Mouse (Mus musculus): ENCODE data around the gene Ralgps1. TPM values are rescaled to one million over a fixed set of nuclear protein-coding genes. Genes with fewer than 3 reads are reported as not detected.
"Not testable (repeated sequence)": the region's sequence is repeated elsewhere in the genome, so short reads cannot be mapped to it uniquely, and the experiment has no call there.

Ralgps1 gene
- polyA plus RNA-seq, 1 experiment from 2014 or later, result 8.0 TPM

DNA sequence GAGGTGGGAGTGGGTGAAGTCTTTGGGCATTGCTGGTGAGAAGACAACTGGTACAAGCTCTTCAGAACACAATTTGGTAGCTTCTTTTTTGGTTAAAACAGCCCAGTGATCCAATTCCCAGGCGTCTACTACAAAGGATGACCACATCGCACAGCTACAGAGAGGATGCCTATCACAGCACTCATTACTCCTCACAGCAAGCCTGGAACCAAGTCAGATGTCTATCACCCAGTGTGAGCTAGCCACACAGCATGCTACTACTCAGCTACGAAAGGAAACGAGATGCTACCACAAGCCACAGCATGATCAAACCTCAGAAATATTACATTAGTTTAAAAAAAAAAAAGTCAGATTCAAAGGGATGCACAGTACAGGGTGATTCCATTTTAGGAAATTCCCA is 29.1 kb downstream of the Ralgps1 start:
- Histone ChIP-seq H3K4me3 (replicated peaks; ENCODE audit: low read length) (no peak overlapping the region), H3K9ac (ENCODE audit: low read length) (no peak overlapping the region), H3K27ac (ENCODE audit: low read length) (no peak overlapping the region), H3K9me3 (replicated peaks; ENCODE audit: control insufficient read depth, low read length) (no peaks in the 10 kb centered on the region), H3K4me1 (ENCODE audit: control insufficient read depth, insufficient read depth, low read length) (peaks cover 12% of the 10 kb centered on the region), H3K27me3 (ENCODE audit: control insufficient read depth, insufficient read depth, low read length) (no peaks in the 10 kb centered on the region), H3K4me2 (ENCODE audit: low read depth, low read length) (no peak overlapping the region), H3K36me3 (ENCODE audit: control insufficient read depth, insufficient read depth, low read length) (no peaks in the 10 kb centered on the region)
- ATAC-seq (ENCODE audit: insufficient read depth, low FRiP score), result no peak
- WGBS, result 86% methylated on average over 4 of the region's 4 CpGs

DNA sequence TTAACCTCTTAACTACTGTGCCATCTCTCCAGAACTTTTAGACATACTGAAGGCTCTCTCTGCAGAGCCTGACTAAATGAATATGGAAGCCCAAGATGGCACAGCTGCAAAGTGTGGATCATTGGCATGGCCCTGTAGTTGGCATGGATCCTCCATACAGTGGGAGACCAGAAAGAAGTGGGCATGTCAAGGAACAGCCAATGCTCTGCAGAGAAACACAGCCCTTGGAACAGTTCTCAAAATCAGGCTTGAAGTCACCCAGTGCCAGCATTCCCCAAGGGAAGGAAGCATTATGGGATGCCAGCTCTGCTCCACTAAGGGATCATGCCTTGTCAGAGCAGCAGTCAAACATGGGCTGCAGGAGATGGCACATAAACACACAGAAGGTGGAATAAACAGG is 35.5 kb downstream of the Ralgps1 start:
- H3K27me3 ChIP-seq (ENCODE audit: control insufficient read depth, insufficient read depth, low read length), result no peaks in the 10 kb centered on the region
- no peak for ATAC-seq (ENCODE audit: insufficient read depth, low FRiP score)
- H3K4me3 ChIP-seq (replicated peaks; ENCODE audit: low read length), result no peak overlapping the region
- no peak overlapping the region for H3K27ac ChIP-seq (ENCODE audit: low read length)
- no peak overlapping the region for H3K9ac ChIP-seq (ENCODE audit: low read length)
- no peaks in the 10 kb centered on the region for H3K4me1 ChIP-seq (ENCODE audit: control insufficient read depth, insufficient read depth, low read length)
- H3K4me2 ChIP-seq (ENCODE audit: low read depth, low read length), result no peak overlapping the region
- no peaks in the 10 kb centered on the region for H3K9me3 ChIP-seq (replicated peaks; ENCODE audit: control insufficient read depth, low read length)
- peaks cover 6% of the 10 kb centered on the region; the same call in 1 of the 2 replicates for H3K36me3 ChIP-seq (ENCODE audit: control insufficient read depth, insufficient read depth, low read length)

DNA sequence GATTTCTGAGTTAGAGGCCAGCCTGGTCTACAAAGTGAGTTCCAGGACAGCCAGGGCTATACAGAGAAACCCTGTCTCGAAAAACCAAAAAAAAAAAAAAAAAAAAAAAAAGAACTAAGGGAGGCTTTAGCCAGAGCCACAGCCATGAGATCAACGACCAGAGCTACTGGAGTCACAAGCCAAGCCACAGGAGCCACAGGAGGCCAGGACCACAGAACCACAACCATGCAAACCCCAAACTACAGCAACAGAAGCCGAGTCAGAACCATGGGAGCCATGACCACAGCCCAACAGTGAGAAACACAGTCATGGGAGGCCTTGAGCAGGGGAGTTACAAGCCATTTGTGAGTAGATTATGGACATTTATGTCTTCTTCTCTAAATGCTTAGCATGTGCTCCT is 41.7 kb downstream of the Ralgps1 start:
- WGBS, result 88% methylated on average over 2 of the region's 3 CpGs

DNA sequence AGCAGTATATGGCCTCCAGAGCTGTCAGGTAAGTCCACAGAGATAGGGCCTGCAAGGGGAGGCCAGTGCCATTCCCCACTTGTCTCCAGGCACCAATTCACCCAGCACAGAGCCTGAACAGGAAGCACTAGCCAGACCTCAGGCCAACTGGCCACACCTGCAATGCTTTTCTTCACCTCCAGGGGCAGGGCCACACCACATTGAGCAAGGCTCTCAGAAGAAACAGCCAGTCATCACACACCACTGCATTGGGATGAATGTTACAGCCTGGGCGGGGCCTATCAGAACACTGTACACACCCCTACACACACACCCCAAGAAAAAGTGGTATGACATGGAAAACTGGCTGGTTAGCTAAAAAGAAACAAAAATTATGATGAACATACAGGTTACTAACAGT is 42.3 kb downstream of the Ralgps1 start:
- Histone ChIP-seq H3K27me3 (ENCODE audit: control insufficient read depth, insufficient read depth, low read length) (no peaks in the 10 kb centered on the region), H3K9ac (ENCODE audit: low read length) (no peak overlapping the region), H3K36me3 (ENCODE audit: control insufficient read depth, insufficient read depth, low read length) (no peaks in the 10 kb centered on the region), H3K4me1 (ENCODE audit: control insufficient read depth, insufficient read depth, low read length) (peaks cover 5% of the 10 kb centered on the region), H3K27ac (ENCODE audit: low read length) (no peak overlapping the region), H3K9me3 (replicated peaks; ENCODE audit: control insufficient read depth, low read length) (no peaks in the 10 kb centered on the region), H3K4me3 (replicated peaks; ENCODE audit: low read length) (no peak overlapping the region), H3K4me2 (ENCODE audit: low read depth, low read length) (no peak overlapping the region)
- 88% methylated on average over 1 of the region's 1 CpGs for WGBS
- no peak for ATAC-seq (ENCODE audit: insufficient read depth, low FRiP score)

More for the DNA sequence above, 41.7 kb downstream of the Ralgps1 start:
- H3K4me2 ChIP-seq (ENCODE audit: low read depth, low read length), result no peak overlapping the region
- H3K4me1 ChIP-seq (ENCODE audit: control insufficient read depth, insufficient read depth, low read length), result peaks cover 5% of the 10 kb centered on the region
- ATAC-seq (ENCODE audit: insufficient read depth, low FRiP score), result no peak
- 0 out of 2 replicates have a peak, but pooled peaks cover under 1% of the 10 kb centered on the region for H3K36me3 ChIP-seq (ENCODE audit: control insufficient read depth, insufficient read depth, low read length)
- no peaks in the 10 kb centered on the region for H3K27me3 ChIP-seq (ENCODE audit: control insufficient read depth, insufficient read depth, low read length)
- H3K9ac ChIP-seq (ENCODE audit: low read length), result no peak overlapping the region
- H3K9me3 ChIP-seq (replicated peaks; ENCODE audit: control insufficient read depth, low read length), result no peaks in the 10 kb centered on the region
- no peak overlapping the region for H3K4me3 ChIP-seq (replicated peaks; ENCODE audit: low read length)
- no peak overlapping the region for H3K27ac ChIP-seq (ENCODE audit: low read length)

DNA sequence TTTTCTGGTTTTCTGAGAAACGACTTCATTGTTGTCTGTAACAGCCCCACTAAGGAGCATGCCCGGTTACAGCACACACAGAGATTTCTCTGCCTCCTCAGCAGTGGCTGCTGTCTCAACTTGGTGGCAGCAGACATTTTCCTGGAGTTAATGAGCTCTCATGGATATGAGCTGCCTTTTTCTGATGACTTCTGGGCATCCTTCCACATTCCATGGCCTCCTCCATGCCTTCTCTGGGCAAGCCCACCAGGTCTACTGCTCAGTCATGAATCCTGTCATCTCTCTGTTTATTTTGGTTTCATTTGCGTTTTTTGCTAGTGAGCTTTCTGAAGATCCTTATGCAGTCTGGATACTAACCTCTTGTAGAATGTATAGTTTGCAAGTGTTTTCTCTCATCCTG is 45.9 kb downstream of the Ralgps1 start:
- WGBS, result 44% methylated on average over 3 of the region's 3 CpGs
- H3K36me3 ChIP-seq (ENCODE audit: control insufficient read depth, insufficient read depth, low read length), result no peaks in the 10 kb centered on the region
- H3K27ac ChIP-seq (ENCODE audit: low read length), result 0 out of 2 replicates have a peak overlapping the region, but pooled peaks have one; percentile 24

DNA sequence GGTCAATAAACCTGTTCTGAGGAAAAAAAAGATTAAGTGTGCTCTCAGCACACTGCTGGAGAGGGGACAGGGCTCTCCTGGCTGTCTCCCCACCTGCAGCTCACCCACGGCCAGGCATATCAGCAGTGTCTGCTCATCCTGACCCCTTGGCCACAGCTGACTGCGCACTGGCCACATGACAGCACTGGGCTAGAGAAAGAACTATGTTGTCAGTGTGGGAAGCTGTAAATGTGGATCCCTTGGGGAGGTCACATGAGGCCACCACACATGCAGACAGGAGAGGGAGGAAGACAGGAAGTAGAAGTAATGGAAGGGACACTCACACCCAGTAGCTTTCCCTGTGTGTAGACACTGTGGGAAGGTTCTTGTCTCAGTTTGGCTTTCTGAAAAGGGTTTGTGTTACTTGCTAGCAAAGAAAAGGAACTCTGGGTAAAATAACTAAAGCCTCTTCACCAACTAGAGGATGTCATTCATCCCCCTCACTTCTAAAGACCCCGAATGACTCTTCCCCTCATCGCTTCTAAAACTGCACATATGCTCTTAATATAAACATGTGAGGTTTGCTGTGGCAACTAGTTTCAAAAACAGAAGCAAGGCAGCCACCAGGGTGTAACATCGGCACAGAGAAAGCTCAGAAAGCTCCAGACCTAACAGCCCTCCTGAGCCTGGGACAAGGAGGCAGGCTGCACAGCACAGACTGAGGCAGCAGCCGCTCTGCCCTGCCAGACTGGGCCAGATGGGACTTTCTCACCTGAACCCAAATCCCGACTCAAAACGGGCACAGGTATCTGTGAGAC is 47.3 kb downstream of the Ralgps1 start:
- Histone ChIP-seq H3K27me3 (ENCODE audit: control insufficient read depth, insufficient read depth, low read length) (no peaks in the 10 kb centered on the region), H3K27ac (ENCODE audit: low read length) (no peak overlapping the region), H3K4me3 (replicated peaks; ENCODE audit: low read length) (no peak overlapping the region), H3K4me2 (ENCODE audit: low read depth, low read length) (no peak overlapping the region), H3K36me3 (ENCODE audit: control insufficient read depth, insufficient read depth, low read length) (no peaks in the 10 kb centered on the region), H3K9ac (ENCODE audit: low read length) (no peak overlapping the region), H3K4me1 (ENCODE audit: control insufficient read depth, insufficient read depth, low read length) (peaks cover 5% of the 10 kb centered on the region), H3K9me3 (replicated peaks; ENCODE audit: control insufficient read depth, low read length) (no peaks in the 10 kb centered on the region)
- ATAC-seq (ENCODE audit: insufficient read depth, low FRiP score), result no peak
- WGBS, result 64% methylated on average over 8 of the region's 8 CpGs

More for the DNA sequence above, 45.9 kb downstream of the Ralgps1 start:
- Histone ChIP-seq H3K4me3 (replicated peaks; ENCODE audit: low read length) (no peak overlapping the region), H3K9me3 (replicated peaks; ENCODE audit: control insufficient read depth, low read length) (no peaks in the 10 kb centered on the region), H3K4me1 (ENCODE audit: control insufficient read depth, insufficient read depth, low read length) (peaks cover 5% of the 10 kb centered on the region), H3K9ac (ENCODE audit: low read length) (no peak overlapping the region), H3K27me3 (ENCODE audit: control insufficient read depth, insufficient read depth, low read length) (no peaks in the 10 kb centered on the region), H3K4me2 (ENCODE audit: low read depth, low read length) (no peak overlapping the region)
- 0 out of 2 replicates have a peak, but pooled peaks have one; percentile 11 for ATAC-seq (ENCODE audit: insufficient read depth, low FRiP score)

DNA sequence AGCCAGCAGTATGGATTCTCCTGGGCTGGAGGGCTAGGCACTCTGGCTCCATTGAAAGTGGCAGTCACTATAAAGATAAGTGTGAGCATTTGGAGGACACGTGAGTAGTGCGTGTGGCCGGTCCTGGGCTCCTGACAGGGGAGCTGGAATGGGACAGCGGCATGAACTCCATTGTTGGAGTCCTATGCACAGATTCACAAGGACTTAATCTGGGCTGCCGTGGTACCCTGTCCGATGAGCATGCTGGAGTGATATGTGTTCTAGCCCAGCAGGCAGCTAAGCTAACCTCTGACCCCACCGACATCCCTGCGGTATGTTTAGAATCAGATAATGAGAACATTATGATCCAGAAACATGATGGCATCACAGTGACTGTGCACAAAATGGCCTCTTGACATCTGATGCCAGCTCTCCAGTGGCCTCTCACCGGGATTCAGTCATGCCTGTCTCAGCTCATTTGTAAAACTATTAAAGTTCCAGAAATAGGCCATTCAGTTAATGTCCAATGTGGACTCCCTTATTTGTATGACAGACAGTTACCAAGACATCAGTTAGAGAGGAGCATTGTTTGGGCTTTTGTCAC is 48.2 kb downstream of the Ralgps1 start:
- H3K4me3 ChIP-seq (replicated peaks; ENCODE audit: low read length); H3K4me1 ChIP-seq (ENCODE audit: control insufficient read depth, insufficient read depth, low read length); H3K36me3 ChIP-seq (ENCODE audit: control insufficient read depth, insufficient read depth, low read length); H3K9me3 ChIP-seq (replicated peaks; ENCODE audit: control insufficient read depth, low read length); H3K27me3 ChIP-seq (ENCODE audit: control insufficient read depth, insufficient read depth, low read length); H3K27ac ChIP-seq (ENCODE audit: low read length); H3K9ac ChIP-seq (ENCODE audit: low read length); H3K4me2 ChIP-seq (ENCODE audit: low read depth, low read length); ATAC-seq (ENCODE audit: insufficient read depth, low FRiP score): not testable (repeated sequence)
- 85% methylated on average over 9 of the region's 9 CpGs for WGBS

DNA sequence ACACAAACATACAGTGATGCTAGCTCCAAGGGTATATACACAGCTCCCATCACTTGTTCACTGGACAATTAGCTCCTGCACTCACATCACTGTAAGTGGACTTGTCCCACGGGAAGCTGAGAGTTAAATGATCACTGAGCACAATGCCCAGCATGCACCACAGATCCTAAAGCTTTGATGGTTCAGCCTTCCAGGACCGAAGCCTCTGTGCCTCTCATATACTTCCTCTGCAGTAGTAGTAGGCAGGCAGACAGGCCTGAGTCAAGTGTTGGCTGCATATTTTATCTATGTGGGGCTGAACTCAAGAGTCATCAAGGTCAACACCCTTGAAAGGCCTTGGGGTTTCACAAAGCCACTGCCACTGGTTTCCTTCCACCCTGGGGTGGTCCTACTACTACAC is 49.6 kb downstream of the Ralgps1 start:
- Histone ChIP-seq H3K36me3 (ENCODE audit: control insufficient read depth, insufficient read depth, low read length) (no peaks in the 10 kb centered on the region), H3K27ac (ENCODE audit: low read length) (no peak overlapping the region), H3K4me3 (replicated peaks; ENCODE audit: low read length) (no peak overlapping the region), H3K9me3 (replicated peaks; ENCODE audit: control insufficient read depth, low read length) (no peaks in the 10 kb centered on the region), H3K4me2 (ENCODE audit: low read depth, low read length) (no peak overlapping the region), H3K4me1 (ENCODE audit: control insufficient read depth, insufficient read depth, low read length) (peaks cover 12% of the 10 kb centered on the region), H3K9ac (ENCODE audit: low read length) (no peak overlapping the region), H3K27me3 (ENCODE audit: control insufficient read depth, insufficient read depth, low read length) (no peaks in the 10 kb centered on the region)
- 72% methylated on average over 2 of the region's 2 CpGs for WGBS
- no peak for ATAC-seq (ENCODE audit: insufficient read depth, low FRiP score)

DNA sequence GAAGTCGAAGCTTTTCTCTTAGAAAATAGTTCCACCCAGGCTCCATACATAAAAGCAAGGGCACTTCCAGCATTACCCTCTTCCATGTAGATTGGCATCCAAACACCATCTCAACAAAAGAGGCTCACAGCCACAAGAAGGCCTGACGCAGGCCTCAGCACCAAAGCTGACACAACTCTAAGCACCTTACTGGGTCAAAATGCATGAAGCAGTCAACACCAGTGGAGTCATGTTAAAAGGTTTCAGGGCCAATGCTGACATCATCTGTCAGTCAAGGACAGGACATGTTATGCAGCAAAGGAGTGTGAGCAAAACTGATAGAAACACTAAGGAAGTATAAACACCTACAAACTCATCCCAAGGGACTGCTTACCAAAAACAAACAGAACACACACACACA is 50.3 kb downstream of the Ralgps1 start:
- 85% methylated on average over 2 of the region's 2 CpGs for WGBS
- Histone ChIP-seq H3K4me1 (ENCODE audit: control insufficient read depth, insufficient read depth, low read length) (peaks cover 15% of the 10 kb centered on the region), H3K4me3 (replicated peaks; ENCODE audit: low read length) (no peak overlapping the region), H3K9ac (ENCODE audit: low read length) (no peak overlapping the region), H3K9me3 (replicated peaks; ENCODE audit: control insufficient read depth, low read length) (no peaks in the 10 kb centered on the region), H3K36me3 (ENCODE audit: control insufficient read depth, insufficient read depth, low read length) (no peaks in the 10 kb centered on the region), H3K27ac (ENCODE audit: low read length) (no peak overlapping the region), H3K4me2 (ENCODE audit: low read depth, low read length) (no peak overlapping the region), H3K27me3 (ENCODE audit: control insufficient read depth, insufficient read depth, low read length) (no peaks in the 10 kb centered on the region)
- ATAC-seq (ENCODE audit: insufficient read depth, low FRiP score), result no peak
